Mouse (Mus musculus) forebrain, postnatal 0 days (tissue): Measurements from ENCODE around the gene Rhno1. TPM values are rescaled to one million over a fixed set of nuclear protein-coding genes. Genes with fewer than 3 reads are reported as not detected.
"Not testable (repeated sequence)": the region's sequence is repeated elsewhere in the genome, so short reads cannot be mapped to it uniquely, and the experiment has no call there.

ENCODE experiments used
- ATAC-seq: fragments of 200-750 bp; cut with Nextera tagmentation; 2 replicates; pipeline ENCODE4 v1.8.0; 2017; ENCODE audit warnings: mild to moderate bottlenecking, moderate library complexity
- DNase-seq: peaks from one replicate; pipeline ENCODE4 v3.0.0-alpha.2; 2015
- H3K27ac ChIP-seq: fragments of 300-500 bp; sonication (generic); 2 replicates; pipeline ENCODE4 v1.5.1; 2014; ENCODE audit warnings: low read depth, mild to moderate bottlenecking, antibody characterized with exemption, low read length, moderate library complexity, mixed read lengths
- H3K27me3 ChIP-seq: fragments of 300-500 bp; sonication (generic); 2 replicates; pipeline ENCODE4 v1.6.1; 2014; ENCODE audit warnings: mild to moderate bottlenecking, low read length, mixed read lengths; ENCODE audit not compliant: insufficient read depth
- H3K36me3 ChIP-seq: fragments of 300-500 bp; sonication (generic); 2 replicates; pipeline ENCODE4 v1.6.1; 2014; ENCODE audit warnings: mild to moderate bottlenecking, moderate library complexity; ENCODE audit not compliant: insufficient read depth
- H3K4me1 ChIP-seq: fragments of 300-500 bp; sonication (generic); 2 replicates; pipeline ENCODE4 v1.6.1; 2014; ENCODE audit warnings: antibody characterized with exemption; ENCODE audit not compliant: insufficient read depth
- H3K4me2 ChIP-seq: fragments of 300-500 bp; sonication (generic); 2 replicates; pipeline ENCODE4 v1.6.1; 2014; ENCODE audit warnings: low read depth, mild to moderate bottlenecking, moderate library complexity
- H3K4me3 ChIP-seq: fragments of 300-500 bp; sonication (generic); 2 replicates; pipeline ENCODE4 v1.5.1; 2014; ENCODE audit warnings: low read depth, low read length, mixed read lengths
- H3K9ac ChIP-seq: fragments of 300-500 bp; sonication (generic); 2 replicates; pipeline ENCODE4 v1.6.1; 2014; ENCODE audit warnings: mild to moderate bottlenecking
- H3K9me3 ChIP-seq: fragments of 300-500 bp; sonication (generic); 2 replicates; pipeline ENCODE4 v1.6.1; 2016; ENCODE audit warnings: low read length
- CTCF ChIP-seq: sonication (generic); IDR thresholded peaks from 2 replicates; pipeline ENCODE4 v1.5.1; 2016; ENCODE audit warnings: antibody characterized with exemption, control low read depth, low read depth
- WGBS: fragments of 180-500 bp; shearing (Covaris S2); extraction: QIAGEN DNeasy Blood & Tissue Kit; methylation state at CpG from one replicate; pipeline ENCODE4 v1.1.7; 2014; 5-methylcytosine and 5-hydroxymethylcytosine counted together
- polyA plus RNA-seq: library from polyadenylated mRNA; unstranded; fragments of >200 nt; fragmentation: Nextera tagmentation; extraction: Ambion mirVana; gene quantifications from 2 replicates; pipeline ENCODE4 v1.2.1, GENCODE M21; 2015
- total RNA-seq: library from RNA; depleted of rRNA; stranded (reverse); fragments of >200 nt; gene quantifications from 2 replicates; pipeline ENCODE4 v1.2.3, GENCODE M21; 2014

The Rhno1 gene
- total and polyA plus RNA-seq, 2 experiments from 2014 or later = 21.5 to 69.0 TPM

- H3K9ac ChIP-seq = no peak overlapping the region
- DNase-seq (no peak), ATAC-seq (no peak)
- 0 out of 2 replicates have a peak, but pooled peaks cover 5% of the 10 kb centered on the region for H3K4me1 ChIP-seq
- H3K36me3 ChIP-seq = no peaks in the 10 kb centered on the region
- H3K27ac ChIP-seq = no peak overlapping the region
- H3K27me3 ChIP-seq = no peaks in the 10 kb centered on the region
- no peak overlapping the region for H3K4me3 ChIP-seq
- H3K9me3 ChIP-seq = no peaks in the 10 kb centered on the region
- H3K4me2 ChIP-seq = no peak overlapping the region
- TF ChIP-seq CTCF = no peak
- WGBS = 80% methylated on average over 7 of the region's 7 CpGs
These were observed 35.0 kb upstream of the Rhno1 start for GRCm38 (mm10) chr6:128397574-128398261.

- ATAC-seq (no peak), DNase-seq (no peak)
- H3K9me3 ChIP-seq = no peaks in the 10 kb centered on the region
- H3K36me3 ChIP-seq = no peaks in the 10 kb centered on the region
- no peaks in the 10 kb centered on the region for H3K27me3 ChIP-seq
- no peaks in the 10 kb centered on the region for H3K4me1 ChIP-seq
- no peak for TF ChIP-seq CTCF
- H3K4me2 ChIP-seq = no peak overlapping the region
- H3K27ac ChIP-seq = no peak overlapping the region
- H3K9ac ChIP-seq = no peak overlapping the region
- 51% methylated on average over 1 of the region's 1 CpGs for WGBS
- no peak overlapping the region for H3K4me3 ChIP-seq
These were observed 28.0 kb upstream of the Rhno1 start for GRCm38 (mm10) chr6:128390683-128391082.

GRCm38 (mm10) chr6:128389185-128389584, 26.5 kb upstream of the Rhno1 start:
- no peak for ATAC-seq

GRCm38 (mm10) chr6:128385026-128385425, 22.3 kb upstream of the Rhno1 start:
- H3K27ac ChIP-seq = no peak overlapping the region
- H3K36me3 ChIP-seq = no peaks in the 10 kb centered on the region
- no peaks in the 10 kb centered on the region for H3K4me1 ChIP-seq
- TF ChIP-seq CTCF = no peak
- DNase-seq = no peak
- H3K27me3 ChIP-seq = no peaks in the 10 kb centered on the region
- no peak for ATAC-seq
- WGBS = 85% methylated on average over 1 of the region's 1 CpGs
- H3K9me3 ChIP-seq = no peaks in the 10 kb centered on the region
- no peak overlapping the region for H3K9ac ChIP-seq
- no peak overlapping the region for H3K4me3 ChIP-seq
- H3K4me2 ChIP-seq = no peak overlapping the region

More at GRCm38 (mm10) chr6:128389185-128389584, 26.5 kb upstream of the Rhno1 start:
- H3K27ac ChIP-seq = no peak overlapping the region
- no peaks in the 10 kb centered on the region for H3K4me1 ChIP-seq
- no peak overlapping the region for H3K4me2 ChIP-seq
- H3K9me3 ChIP-seq = no peaks in the 10 kb centered on the region
- no peaks in the 10 kb centered on the region for H3K36me3 ChIP-seq
- DNase-seq = no peak
- WGBS = 83% methylated on average over 1 of the region's 1 CpGs
- TF ChIP-seq CTCF = no peak
- H3K9ac ChIP-seq = no peak overlapping the region
- no peak overlapping the region for H3K4me3 ChIP-seq
- no peaks in the 10 kb centered on the region for H3K27me3 ChIP-seq

GRCm38 (mm10) chr6:128383752-128384151, 21.0 kb upstream of the Rhno1 start:
- WGBS = 77% methylated on average over 7 of the region's 7 CpGs

GRCm38 (mm10) chr6:128381254-128381653, 18.5 kb upstream of the Rhno1 start:
- 79% methylated on average over 3 of the region's 3 CpGs for WGBS
- Histone ChIP-seq H3K27me3 (no peaks in the 10 kb centered on the region), H3K9ac (no peak overlapping the region), H3K4me1 (no peaks in the 10 kb centered on the region), H3K9me3 (no peaks in the 10 kb centered on the region), H3K36me3 (no peaks in the 10 kb centered on the region), H3K4me3 (no peak overlapping the region), H3K4me2 (no peak overlapping the region), H3K27ac (no peak overlapping the region)
- no peak for TF ChIP-seq CTCF
- DNase-seq = no peak
- ATAC-seq = no peak

More at GRCm38 (mm10) chr6:128383752-128384151, 21.0 kb upstream of the Rhno1 start:
- no peak for DNase-seq
- no peaks in the 10 kb centered on the region for H3K36me3 ChIP-seq
- no peaks in the 10 kb centered on the region for H3K9me3 ChIP-seq
- no peak for TF ChIP-seq CTCF
- no peak overlapping the region for H3K4me3 ChIP-seq
- H3K27ac ChIP-seq = no peak overlapping the region
- no peak for ATAC-seq
- no peaks in the 10 kb centered on the region for H3K27me3 ChIP-seq
- no peaks in the 10 kb centered on the region for H3K4me1 ChIP-seq
- H3K4me2 ChIP-seq = no peak overlapping the region
- no peak overlapping the region for H3K9ac ChIP-seq

- H3K36me3 ChIP-seq, ATAC-seq, H3K4me2 ChIP-seq, H3K9me3 ChIP-seq, DNase-seq, H3K9ac ChIP-seq, H3K4me1 ChIP-seq, H3K27ac ChIP-seq, H3K4me3 ChIP-seq, H3K27me3 ChIP-seq: not testable (repeated sequence)
- TF ChIP-seq CTCF = peak; percentile 7; the same call in 1 of the 2 replicates
- 100% methylated on average over 1 of the region's 1 CpGs for WGBS
These were observed 18.0 kb upstream of the Rhno1 start for GRCm38 (mm10) chr6:128380594-128381167.
